Comparison of ENCODE assay signal across 23 mouse cellular contexts in genomic region chr11:7179276-7179675, GRCm38 (mm10). TPM values are rescaled to one million over a fixed set of nuclear protein-coding genes. Genes with fewer than 3 reads are reported as not detected.
"Had no signal": no experiment of that assay in that cellular context is flagged by ENCODE, and none has a peak within 500 bp of the region (broad histone marks: within the 10 kb centered on the region; RNA-seq: fewer than 3 reads in every experiment).

No protein-coding gene starts in this region.

- H3K4me2 ChIP-seq: kidney, embryonic 15.5 days; limb, embryonic 13.5 days; liver, embryonic 12.5 days; liver, embryonic 15.5 days; neural tube, embryonic 12.5 days; neural tube, embryonic 15.5 days had no signal

- H3K9ac ChIP-seq: kidney, embryonic 15.5 days; limb, embryonic 13.5 days; liver, embryonic 12.5 days; liver, embryonic 15.5 days; neural tube, embryonic 12.5 days; neural tube, embryonic 15.5 days had no signal

- H3K4me3 ChIP-seq: kidney, embryonic 15.5 days; layer of hippocampus, adult 2 months; limb, embryonic 10.5 days; limb, embryonic 13.5 days; liver, embryonic 12.5 days; liver, embryonic 15.5 days; megakaryocyte, embryonic 14.5 days; midbrain, embryonic 10.5 days; neural tube, embryonic 12.5 days; neural tube, embryonic 15.5 days had no signal

- H3K27ac ChIP-seq: kidney, embryonic 15.5 days; layer of hippocampus, adult 2 months; limb, embryonic 10.5 days; limb, embryonic 13.5 days; liver, embryonic 12.5 days; liver, embryonic 15.5 days; midbrain, embryonic 10.5 days; neural tube, embryonic 12.5 days; neural tube, embryonic 15.5 days had no signal

- H3K4me1 ChIP-seq: kidney, embryonic 15.5 days; limb, embryonic 10.5 days; limb, embryonic 13.5 days; liver, embryonic 12.5 days; liver, embryonic 15.5 days; megakaryocyte, embryonic 14.5 days; neural tube, embryonic 12.5 days; neural tube, embryonic 15.5 days had no signal

- H3K36me3 ChIP-seq: kidney, embryonic 15.5 days; limb, embryonic 10.5 days; limb, embryonic 13.5 days; liver, embryonic 12.5 days; liver, embryonic 15.5 days; midbrain, embryonic 10.5 days; neural tube, embryonic 12.5 days; neural tube, embryonic 15.5 days had no signal

- ATAC-seq: liver, embryonic 12.5 days had no signal

- H3K27me3 ChIP-seq: kidney, embryonic 15.5 days; limb, embryonic 13.5 days; liver, embryonic 12.5 days; liver, embryonic 15.5 days; megakaryocyte, embryonic 14.5 days; neural tube, embryonic 12.5 days; neural tube, embryonic 15.5 days had no signal

- DNase-seq: kidney, adult 11 months; kidney, adult 8-10 months; kidney, postnatal 10 days; kidney, postnatal 4 days; layer of hippocampus, adult 9-11 months; liver; lung, adult 18-20 months; midbrain, embryonic 14.5 days; right cerebral cortex, adult 18-20 months; right cerebral cortex, postnatal 14 days; spleen, adult 18-20 months; thymus, postnatal 25 days had no signal

- H3K9me3 ChIP-seq: kidney, embryonic 15.5 days; limb, embryonic 10.5 days; limb, embryonic 13.5 days; liver, embryonic 12.5 days; liver, embryonic 15.5 days; neural tube, embryonic 12.5 days; neural tube, embryonic 15.5 days had no signal

RNA-seq across cellular contexts. Expression of gene Gm11985, which starts 9.1 kb away (rescaled TPM):
- polyA plus RNA-seq: kidney, embryonic 15.5 days; limb, embryonic 10.5 days; liver, embryonic 12.5 days; liver, embryonic 15.5 days; midbrain, embryonic 10.5 days; midbrain, embryonic 14.5 days; neural tube, embryonic 12.5 days; neural tube, embryonic 15.5 days; thymus, postnatal 0 days had no signal
